Mouse (Mus musculus): Measurements from ENCODE around the gene Shmt1. TPM values are rescaled to one million over a fixed set of nuclear protein-coding genes. Genes with fewer than 3 reads are reported as not detected.
A peak's percentile ranks its signal among the peaks of the same experiment; 100 is the strongest.

Gene Shmt1
- polyA plus RNA-seq, 1 experiment, result 15.3 TPM

DNA sequence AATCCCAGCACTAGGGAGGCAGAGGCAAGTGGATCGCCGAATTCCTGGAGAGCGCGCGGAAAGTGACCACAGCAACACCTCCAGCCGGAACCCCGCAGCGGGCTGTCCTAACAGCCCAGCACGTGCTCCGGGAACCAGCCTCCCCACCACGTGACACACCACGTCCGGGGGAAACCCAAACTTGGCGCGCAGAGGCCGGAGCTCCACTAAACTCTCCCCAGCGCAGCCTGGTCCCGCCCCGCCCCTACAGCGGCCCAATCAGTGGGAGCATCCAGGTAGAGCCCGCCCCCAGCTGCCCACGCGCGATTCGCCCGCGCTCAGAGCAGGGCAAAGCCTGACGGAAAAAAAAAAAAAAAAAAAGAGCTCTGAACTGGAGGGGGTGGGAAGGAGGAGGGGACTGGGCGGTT, 461 bp downstream of the Shmt1 start:
- TF ChIP-seq CTCF (IDR thresholded peaks at IDR 0.05; ENCODE audit: extremely low read depth, insufficient read length, insufficient replicate concordance, low read depth, low read length) (no peak), POLR2A (IDR thresholded peaks at IDR 0.05; ENCODE audit: low read depth, low read length) (peak; percentile 37; the same call in 1 of the 2 replicates)
- H3K36me3 ChIP-seq (ENCODE audit: control insufficient read depth, insufficient read depth, low read length), result no peaks in the 10 kb centered on the region
- WGBS, result under 1% methylated on average over 29 of the region's 29 CpGs
- no peaks in the 10 kb centered on the region for H3K27me3 ChIP-seq (ENCODE audit: control insufficient read depth, insufficient read depth, low read length)
- H3K4me1 ChIP-seq (ENCODE audit: control insufficient read depth, insufficient read depth, insufficient read length, low read length), result peaks cover 4% of the 10 kb centered on the region; the same call in 1 of the 2 replicates
- H3K27ac ChIP-seq (ENCODE audit: insufficient read depth, low read depth, low read length), result peak overlapping the region; percentile 17; the same call in 1 of the 2 replicates
- peak overlapping the region; percentile 72 for H3K4me3 ChIP-seq (ENCODE audit: low read depth, low read length)

DNA sequence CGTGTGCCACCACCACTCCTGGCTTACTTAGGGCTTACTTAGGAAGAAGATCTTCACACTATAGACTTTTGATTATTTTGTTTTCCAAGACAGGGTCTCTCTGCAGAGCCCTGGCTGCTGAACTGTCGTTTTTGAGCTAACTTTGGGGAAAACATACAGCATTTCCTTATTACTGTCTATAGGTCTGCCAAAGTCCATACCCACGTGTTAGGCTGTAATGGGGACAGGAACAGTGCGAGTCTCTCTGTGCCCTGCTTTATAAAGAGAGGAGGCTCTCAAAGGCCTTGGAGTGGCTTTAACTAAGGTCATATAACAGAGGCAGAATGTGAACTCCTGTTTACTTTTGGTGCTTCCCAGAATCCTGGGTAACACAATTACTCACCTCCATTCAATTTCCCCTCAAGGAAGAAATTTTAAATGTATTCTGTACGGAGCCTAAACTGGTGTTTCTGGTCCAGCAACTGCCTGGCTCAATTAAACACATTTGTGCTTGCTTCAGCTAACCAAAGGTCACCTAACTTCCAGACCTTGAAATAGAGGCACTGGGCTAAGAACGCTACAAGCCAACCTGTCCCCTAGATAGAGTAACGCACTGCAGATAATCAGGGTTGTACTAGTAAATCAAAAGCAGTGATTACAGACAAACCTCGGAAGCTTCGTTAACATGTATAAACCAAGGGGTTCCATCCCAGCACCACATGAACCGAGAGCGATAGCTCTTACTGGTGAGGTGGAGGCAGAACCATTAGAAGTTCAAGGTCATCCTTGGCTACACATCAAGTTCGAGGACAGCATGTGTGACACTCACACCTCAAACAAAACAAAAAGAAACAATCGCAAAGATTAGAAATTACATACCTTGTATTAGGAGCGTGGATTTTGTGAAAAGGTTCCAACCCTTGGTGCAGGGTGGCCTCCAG, 1.2 kb downstream of the Shmt1 start:
- Histone ChIP-seq H3K27ac (ENCODE audit: insufficient read depth, low read depth, low read length) (peak overlapping the region; percentile 21), H3K4me1 (ENCODE audit: control insufficient read depth, insufficient read depth, insufficient read length, low read length) (peaks cover 4% of the 10 kb centered on the region; the same call in 1 of the 2 replicates), H3K4me3 (ENCODE audit: low read depth, low read length) (peak overlapping the region; percentile 72), H3K27me3 (ENCODE audit: control insufficient read depth, insufficient read depth, low read length) (no peaks in the 10 kb centered on the region), H3K36me3 (ENCODE audit: control insufficient read depth, insufficient read depth, low read length) (no peaks in the 10 kb centered on the region)
- 11% methylated on average over 14 of the region's 14 CpGs for WGBS
- TF ChIP-seq POLR2A (IDR thresholded peaks at IDR 0.05; ENCODE audit: low read depth, low read length) (no peak), CTCF (IDR thresholded peaks at IDR 0.05; ENCODE audit: extremely low read depth, insufficient read length, insufficient replicate concordance, low read depth, low read length) (no peak)

DNA sequence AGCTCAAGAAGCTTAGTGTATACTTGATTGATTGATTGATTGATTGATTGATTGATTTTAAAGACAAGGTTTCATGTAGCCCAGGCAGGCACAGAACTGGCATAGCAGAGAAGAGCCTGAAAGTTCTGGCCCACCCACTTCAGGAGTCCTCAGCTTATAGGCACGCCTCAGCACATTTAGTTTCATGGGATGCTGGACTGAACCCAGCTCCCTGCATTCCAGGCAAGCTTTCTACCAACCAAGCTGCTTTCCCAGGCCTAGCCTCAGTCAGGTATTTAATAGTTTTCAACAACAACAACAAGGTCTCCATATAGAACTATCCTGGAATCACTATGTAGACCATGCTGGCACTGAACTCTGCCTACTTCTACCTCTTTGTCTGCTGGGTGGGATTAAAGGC, 2.0 kb downstream of the Shmt1 start:
- no peaks in the 10 kb centered on the region for H3K27me3 ChIP-seq (ENCODE audit: control insufficient read depth, insufficient read depth, low read length)
- WGBS, result 19% methylated on average over 1 of the region's 1 CpGs
- peak overlapping the region; percentile 21; the same call in 1 of the 2 replicates for H3K27ac ChIP-seq (ENCODE audit: insufficient read depth, low read depth, low read length)
- no peak overlapping the region for H3K4me3 ChIP-seq (ENCODE audit: low read depth, low read length)
- TF ChIP-seq POLR2A (IDR thresholded peaks at IDR 0.05; ENCODE audit: low read depth, low read length), result no peak
- no peak for TF ChIP-seq CTCF (IDR thresholded peaks at IDR 0.05; ENCODE audit: extremely low read depth, insufficient read length, insufficient replicate concordance, low read depth, low read length)
- peaks cover 4% of the 10 kb centered on the region; the same call in 1 of the 2 replicates for H3K4me1 ChIP-seq (ENCODE audit: control insufficient read depth, insufficient read depth, insufficient read length, low read length)
- H3K36me3 ChIP-seq (ENCODE audit: control insufficient read depth, insufficient read depth, low read length), result no peaks in the 10 kb centered on the region

DNA sequence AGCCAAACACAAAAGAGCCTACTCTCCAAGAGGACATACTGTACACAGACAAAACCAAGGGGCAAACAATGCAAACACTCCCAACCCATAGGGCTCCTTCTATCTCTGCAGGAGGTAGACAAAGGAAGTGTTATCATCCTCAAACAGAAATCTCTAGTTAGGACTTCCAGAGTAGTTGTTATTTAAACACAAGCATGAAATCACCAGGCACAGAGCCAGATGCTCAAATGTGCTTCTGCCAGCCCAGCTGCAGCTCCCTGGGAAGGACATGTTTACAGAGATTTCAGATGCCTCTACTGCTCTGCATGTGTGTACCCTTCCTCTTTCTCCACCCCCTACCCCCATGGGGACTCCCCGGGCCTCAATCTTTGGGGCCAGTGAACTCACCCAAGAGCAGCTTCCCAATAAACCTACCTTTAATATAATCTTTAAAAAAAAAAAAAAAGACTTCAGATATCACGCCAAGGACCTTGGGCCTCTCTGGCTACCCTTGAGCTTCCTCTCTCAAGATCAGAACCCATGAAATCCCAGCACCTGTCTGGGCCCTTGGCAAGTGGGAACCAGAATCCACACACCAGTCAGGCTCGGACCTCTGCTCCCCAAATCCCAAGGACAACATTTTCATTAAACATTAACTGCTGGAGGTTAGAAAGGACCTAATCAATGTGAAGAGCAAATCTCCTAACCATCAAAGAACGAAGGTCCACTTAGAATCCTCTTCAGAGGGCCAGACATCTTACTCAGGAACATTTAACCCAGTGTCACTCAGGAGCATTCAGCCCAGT, 3.0 kb downstream of the Shmt1 start:
- TF ChIP-seq CTCF (IDR thresholded peaks at IDR 0.05; ENCODE audit: extremely low read depth, insufficient read length, insufficient replicate concordance, low read depth, low read length) (no peak), POLR2A (IDR thresholded peaks at IDR 0.05; ENCODE audit: low read depth, low read length) (no peak)

DNA sequence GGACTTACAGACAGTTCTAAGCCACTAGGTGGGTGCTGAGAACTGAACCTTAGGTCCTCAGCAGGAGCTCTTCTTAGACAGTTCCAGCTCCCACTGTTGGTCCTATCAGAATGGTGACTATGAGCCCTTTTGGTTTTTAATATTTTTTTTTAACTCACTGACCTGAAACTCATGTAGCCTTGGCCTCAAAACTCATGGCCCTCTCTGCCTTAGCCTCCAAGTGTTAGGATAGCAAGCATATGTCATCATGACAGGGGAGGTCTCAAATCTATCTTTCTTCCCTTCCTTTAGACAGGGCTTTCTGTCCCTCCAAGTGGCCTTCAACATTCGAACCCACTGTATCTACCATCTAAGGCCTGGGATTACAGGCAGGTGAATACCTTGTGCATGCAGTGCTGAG, 10.6 kb downstream of the Shmt1 start:
- TF ChIP-seq POLR2A (IDR thresholded peaks at IDR 0.05; ENCODE audit: low read depth, low read length) (no peak), CTCF (IDR thresholded peaks at IDR 0.05; ENCODE audit: extremely low read depth, insufficient read length, insufficient replicate concordance, low read depth, low read length) (no peak)
- 90% methylated on average over 1 of the region's 1 CpGs for WGBS
- peaks cover 27% of the 10 kb centered on the region for H3K36me3 ChIP-seq (ENCODE audit: control insufficient read depth, insufficient read depth, low read length)

More for the DNA sequence above, 3.0 kb downstream of the Shmt1 start:
- peak overlapping the region; percentile 14; the same call in 1 of the 2 replicates for H3K4me3 ChIP-seq (ENCODE audit: low read depth, low read length)
- H3K27ac ChIP-seq (ENCODE audit: insufficient read depth, low read depth, low read length), result no peak overlapping the region; the same call in 1 of the 2 replicates
- 17% methylated on average over 4 of the region's 4 CpGs for WGBS
- peaks cover 4% of the 10 kb centered on the region; the same call in 1 of the 2 replicates for H3K4me1 ChIP-seq (ENCODE audit: control insufficient read depth, insufficient read depth, insufficient read length, low read length)
- no peaks in the 10 kb centered on the region for H3K27me3 ChIP-seq (ENCODE audit: control insufficient read depth, insufficient read depth, low read length)
- H3K36me3 ChIP-seq (ENCODE audit: control insufficient read depth, insufficient read depth, low read length), result peaks cover 4% of the 10 kb centered on the region; the same call in 1 of the 2 replicates

DNA sequence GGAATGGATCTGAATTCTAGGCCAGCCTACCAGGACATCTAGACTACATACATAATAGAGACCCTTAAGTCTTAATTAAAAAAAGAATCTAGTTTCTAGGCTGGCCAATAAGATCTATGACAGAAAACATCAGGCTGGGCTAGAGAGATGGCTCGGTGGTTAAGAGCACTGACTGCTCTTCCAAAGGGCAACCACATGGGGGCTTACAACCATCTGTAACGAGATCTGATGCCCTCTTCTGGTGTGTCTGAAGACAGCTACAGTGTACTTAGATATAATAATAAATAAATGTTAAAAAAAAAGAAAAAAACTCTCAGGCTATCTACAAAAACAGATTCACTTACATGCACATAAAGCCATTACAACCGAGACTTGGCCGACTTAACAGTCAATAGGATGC, 11.5 kb downstream of the Shmt1 start:
- no peaks in the 10 kb centered on the region for H3K27me3 ChIP-seq (ENCODE audit: control insufficient read depth, insufficient read depth, low read length)
- H3K27ac ChIP-seq (ENCODE audit: insufficient read depth, low read depth, low read length), result no peak overlapping the region
- H3K36me3 ChIP-seq (ENCODE audit: control insufficient read depth, insufficient read depth, low read length), result peaks cover 27% of the 10 kb centered on the region
- TF ChIP-seq CTCF (IDR thresholded peaks at IDR 0.05; ENCODE audit: extremely low read depth, insufficient read length, insufficient replicate concordance, low read depth, low read length) (no peak), POLR2A (IDR thresholded peaks at IDR 0.05; ENCODE audit: low read depth, low read length) (no peak)
- H3K4me1 ChIP-seq (ENCODE audit: control insufficient read depth, insufficient read depth, insufficient read length, low read length), result no peaks in the 10 kb centered on the region
- WGBS, result 82% methylated on average over 4 of the region's 4 CpGs
- H3K4me3 ChIP-seq (ENCODE audit: low read depth, low read length), result no peak overlapping the region

More for the DNA sequence above, 10.6 kb downstream of the Shmt1 start:
- no peaks in the 10 kb centered on the region for H3K4me1 ChIP-seq (ENCODE audit: control insufficient read depth, insufficient read depth, insufficient read length, low read length)
- H3K4me3 ChIP-seq (ENCODE audit: low read depth, low read length), result no peak overlapping the region
- no peak overlapping the region for H3K27ac ChIP-seq (ENCODE audit: insufficient read depth, low read depth, low read length)
- H3K27me3 ChIP-seq (ENCODE audit: control insufficient read depth, insufficient read depth, low read length), result no peaks in the 10 kb centered on the region
